Comparison of ENCODE assay signal across 28 mouse cellular contexts in genomic region chr10:93266521-93266920, GRCm38 (mm10). TPM values are rescaled to one million over a fixed set of nuclear protein-coding genes. Genes with fewer than 3 reads are reported as not detected.
DNase-seq lines count a peak whose midpoint lies in the region; ATAC-seq and TF ChIP-seq lines count a peak whose summit lies in the region.
"Had no signal": no experiment of that assay in that cellular context is flagged by ENCODE, and none has a peak within 500 bp of the region (broad histone marks: within the 10 kb centered on the region; RNA-seq: fewer than 3 reads in every experiment).

No protein-coding gene starts in this region.

- H3K4me3 ChIP-seq in left cerebral cortex, adult 2 months = no peak overlapping the region
- no peak overlapping the region for H3K4me3 ChIP-seq in cortical plate, adult 2 months (ENCODE audit: insufficient read depth, low read length)
- H3K4me3 ChIP-seq in lung, postnatal 0 days (ENCODE audit: low read depth, low read length) = no peak overlapping the region
- H3K4me3 ChIP-seq: forebrain, embryonic 10.5 days; heart, embryonic 12.5 days; heart, embryonic 15.5 days; hindbrain, embryonic 10.5 days had no signal

- no peaks in the 10 kb centered on the region for H3K36me3 ChIP-seq in lung, postnatal 0 days (ENCODE audit: insufficient read depth, low read length)

- H3K27ac ChIP-seq in left cerebral cortex, adult 2 months = peak overlapping the region; percentile 75
- H3K27ac ChIP-seq in cortical plate, adult 2 months (ENCODE audit: insufficient read depth, low read length) = peak overlapping the region; percentile 41
- no peak overlapping the region for H3K27ac ChIP-seq in lung, postnatal 0 days (ENCODE audit: low read length)
- H3K27ac ChIP-seq: forebrain, embryonic 10.5 days; heart, embryonic 15.5 days; hindbrain, embryonic 10.5 days; hindbrain, embryonic 14.5 days; hindbrain, postnatal 0 days had no signal

- TF ChIP-seq EP300 in lung, postnatal 0 days (IDR thresholded peaks at IDR 0.05) = no peak

- no peak for TF ChIP-seq CTCF in left cerebral cortex, adult 2 months (IDR thresholded peaks at IDR 0.05)
- TF ChIP-seq CTCF in cortical plate, adult 2 months (IDR thresholded peaks at IDR 0.05; ENCODE audit: extremely low read depth, insufficient read depth, low read length) = no peak
- TF ChIP-seq CTCF in lung, postnatal 0 days (IDR thresholded peaks at IDR 0.05) = no peak

- H3K4me2 ChIP-seq in lung, postnatal 0 days (replicated peaks; ENCODE audit: low read depth, low read length) = no peak overlapping the region
- H3K4me2 ChIP-seq: heart, embryonic 12.5 days; heart, embryonic 15.5 days; hindbrain, embryonic 14.5 days had no signal

- no peaks in the 10 kb centered on the region for H3K9me3 ChIP-seq in lung, postnatal 0 days (ENCODE audit: low read length)
- H3K9me3 ChIP-seq: forebrain, embryonic 10.5 days; heart, embryonic 12.5 days; heart, embryonic 15.5 days; hindbrain, embryonic 10.5 days had no signal

- H3K27me3 ChIP-seq in lung, postnatal 0 days (replicated peaks; ENCODE audit: insufficient read depth, low read length) = no peaks in the 10 kb centered on the region
- H3K27me3 ChIP-seq: heart, embryonic 12.5 days; heart, embryonic 15.5 days had no signal

- DNase-seq in frontal cortex, adult 2 months (ENCODE audit: extremely low spot score in 1 of 2, low spot score in 1 of 2) = no peak
- no peak for DNase-seq in left cerebral cortex, adult 2 months (ENCODE audit: extremely low spot score in 1 of 2, low spot score in 2 of 2)
- DNase-seq in left cerebral cortex, postnatal 10 days (ENCODE audit: extremely low spot score in 1 of 2, low spot score in 2 of 2) = no peak
- peak; percentile 86 for DNase-seq in telencephalon, adult 2 months (ENCODE audit: low read depth, low spot score)
- no peak for DNase-seq in lung, postnatal 0 days (ENCODE audit: low spot score)
- no peak for DNase-seq in kidney, adult 9 months
- DNase-seq: adrenal gland, adult 8-10 months; adrenal gland, postnatal 36 days; cerebellum, adult 11-12 months; cerebellum, adult 8-10 months; cerebellum, postnatal 10 days; cerebellum, postnatal 36 days; forebrain, postnatal 0 days; gastrocnemius, postnatal 25 days; heart, adult 18-20 months; heart, postnatal 10 days; heart, postnatal 36 days had no signal

- H3K9ac ChIP-seq in lung, postnatal 0 days (replicated peaks; ENCODE audit: low read depth) = no peak overlapping the region
- H3K9ac ChIP-seq: forebrain, postnatal 0 days; heart, embryonic 12.5 days; heart, embryonic 15.5 days; hindbrain, embryonic 14.5 days had no signal

- peak; percentile 60 for ATAC-seq in frontal cortex, adult (ENCODE audit: low TSS enrichment)
- ATAC-seq in lung, postnatal 0 days = no peak
- ATAC-seq: activated CD4-positive, CD25-positive, alpha-beta regulatory T cell, adult 4 months; forebrain, embryonic 14.5 days; forebrain, postnatal 0 days; hindbrain, postnatal 0 days; inflammation-experienced regulatory T-cells, adult 6 months had no signal

- intact Hi-C loops in left cerebral cortex, adult 2 months (cut with DNase I) = loop anchor here (1.0 kb wide), 1 partner anchor 9 kb away; no protein-coding TSS in a partner anchor
- intact Hi-C loops in left cerebral cortex, postnatal 10 days (cut with DNase I) = no loop called here

- H3K4me1 ChIP-seq in cortical plate, adult 2 months (ENCODE audit: control insufficient read depth, insufficient read depth, low read length) = peaks cover 10% of the 10 kb centered on the region; the same call in 1 of the 2 replicates
- H3K4me1 ChIP-seq in lung, postnatal 0 days (ENCODE audit: insufficient read depth, low read depth, low read length) = peaks cover 10% of the 10 kb centered on the region; the same call in 1 of the 2 replicates

- WGBS in lung, postnatal 0 days = 82% methylated on average over 7 of the region's 7 CpGs

- TF ChIP-seq POLR2A in cortical plate, adult 2 months (IDR thresholded peaks at IDR 0.05; ENCODE audit: extremely low read depth, insufficient read depth, low read length) = no peak

RNA-seq across cellular contexts. Expression of gene Elk3, which starts 44.4 kb away (rescaled TPM):
- polyA plus RNA-seq in frontal cortex, adult 2 months (2012; rRNA removed) = 8.0 and 8.4 TPM in 2 replicates
- total RNA-seq in left cerebral cortex, adult 2 months (2021) = 10 to 100 TPM in 1 of 2 experiments, 1 to 10 TPM in 1; 8.6 to 11.9 TPM
- total RNA-seq in left cerebral cortex, postnatal 10 days (2021) = 10 to 100 TPM; 10.6 to 13.9 TPM
- 6.5 and 6.9 TPM in 2 replicates for polyA plus RNA-seq in cortical plate, adult 2 months (2012; rRNA removed)
- polyA plus RNA-seq in lung, postnatal 0 days (2015; fragmentation: Nextera tagmentation; extraction: Ambion mirVana) = 56.0 and 61.5 TPM in 2 replicates
